Mouse (Mus musculus): ENCODE measurements around the gene Phf24. TPM values are rescaled to one million over a fixed set of nuclear protein-coding genes. Genes with fewer than 3 reads are reported as not detected.

Phf24 gene
- total and polyA plus RNA-seq, 2 experiments from 2014 or later, result 42.3 to 82.7 TPM

- Histone ChIP-seq H3K27me3 (ENCODE audit: insufficient read depth, low read length) (no peaks in the 10 kb centered on the region), H3K27ac (ENCODE audit: low read depth, low read length) (peak overlapping the region; percentile 76), H3K9me3 (ENCODE audit: low read length) (no peaks in the 10 kb centered on the region), H3K4me3 (ENCODE audit: low read depth, low read length) (peak overlapping the region; percentile 81), H3K4me1 (ENCODE audit: insufficient read depth) (peaks cover 21% of the 10 kb centered on the region; the same call in 1 of the 2 replicates), H3K36me3 (ENCODE audit: insufficient read depth) (peaks cover 43% of the 10 kb centered on the region), H3K4me2 (ENCODE audit: low read depth) (peak overlapping the region; percentile 96), H3K9ac (peak overlapping the region; percentile 99)
- no peak for ATAC-seq
- 4% methylated on average over 10 of the region's 10 CpGs for WGBS
- no peak for TF ChIP-seq CTCF (IDR thresholded peaks at IDR 0.05; ENCODE audit: low read depth)
- DNase-seq, result peak; percentile 62
These were observed 37.1 kb downstream of the Phf24 start for GRCm38 (mm10) chr4:42953435-42954094.

- DNase-seq (peak; percentile 86), ATAC-seq (no peak)
- peaks cover 49% of the 10 kb centered on the region for H3K36me3 ChIP-seq (ENCODE audit: insufficient read depth)
- H3K4me2 ChIP-seq (ENCODE audit: low read depth), result peak overlapping the region; percentile 96
- peaks cover 21% of the 10 kb centered on the region; the same call in 1 of the 2 replicates for H3K4me1 ChIP-seq (ENCODE audit: insufficient read depth)
- 0 out of 2 replicates have a peak overlapping the region, but pooled peaks have one; percentile 4 for H3K9ac ChIP-seq
- WGBS, result 5% methylated on average over 10 of the region's 10 CpGs
- peak overlapping the region; percentile 76 for H3K27ac ChIP-seq (ENCODE audit: low read depth, low read length)
- peak; percentile 94 for TF ChIP-seq CTCF (IDR thresholded peaks at IDR 0.05; ENCODE audit: low read depth)
- no peaks in the 10 kb centered on the region for H3K27me3 ChIP-seq (ENCODE audit: insufficient read depth, low read length)
- peak overlapping the region; percentile 81 for H3K4me3 ChIP-seq (ENCODE audit: low read depth, low read length)
- no peaks in the 10 kb centered on the region for H3K9me3 ChIP-seq (ENCODE audit: low read length)
These were observed 37.8 kb downstream of the Phf24 start for GRCm38 (mm10) chr4:42954297-42954696.

GRCm38 (mm10) chr4:42955200-42955599 is 38.7 kb downstream of the Phf24 start:
- H3K27ac ChIP-seq (ENCODE audit: low read depth, low read length), result no peak overlapping the region
- DNase-seq (no peak), ATAC-seq (no peak)
- WGBS, result 91% methylated on average over 3 of the region's 3 CpGs
- peaks cover 21% of the 10 kb centered on the region; the same call in 1 of the 2 replicates for H3K4me1 ChIP-seq (ENCODE audit: insufficient read depth)
- peaks cover 49% of the 10 kb centered on the region for H3K36me3 ChIP-seq (ENCODE audit: insufficient read depth)
- H3K4me3 ChIP-seq (ENCODE audit: low read depth, low read length), result no peak overlapping the region
- H3K4me2 ChIP-seq (ENCODE audit: low read depth), result no peak overlapping the region
- no peaks in the 10 kb centered on the region for H3K9me3 ChIP-seq (ENCODE audit: low read length)
- no peaks in the 10 kb centered on the region for H3K27me3 ChIP-seq (ENCODE audit: insufficient read depth, low read length)
- TF ChIP-seq CTCF (IDR thresholded peaks at IDR 0.05; ENCODE audit: low read depth), result no peak
- no peak overlapping the region for H3K9ac ChIP-seq

GRCm38 (mm10) chr4:42956581-42956980 is 40.1 kb downstream of the Phf24 start:
- no peak overlapping the region for H3K4me3 ChIP-seq (ENCODE audit: low read depth, low read length)
- peaks cover 21% of the 10 kb centered on the region; the same call in 1 of the 2 replicates for H3K4me1 ChIP-seq (ENCODE audit: insufficient read depth)
- H3K36me3 ChIP-seq (ENCODE audit: insufficient read depth), result peaks cover 49% of the 10 kb centered on the region
- DNase-seq, result no peak
- H3K27ac ChIP-seq (ENCODE audit: low read depth, low read length), result no peak overlapping the region
- no peak overlapping the region for H3K4me2 ChIP-seq (ENCODE audit: low read depth)
- no peak for TF ChIP-seq CTCF (IDR thresholded peaks at IDR 0.05; ENCODE audit: low read depth)
- WGBS, result 96% methylated on average over 17 of the region's 17 CpGs
- H3K27me3 ChIP-seq (ENCODE audit: insufficient read depth, low read length), result no peaks in the 10 kb centered on the region
- no peak overlapping the region for H3K9ac ChIP-seq
- no peak for ATAC-seq
- no peaks in the 10 kb centered on the region for H3K9me3 ChIP-seq (ENCODE audit: low read length)

GRCm38 (mm10) chr4:42957306-42957705 is 40.8 kb downstream of the Phf24 start:
- Histone ChIP-seq H3K27me3 (ENCODE audit: insufficient read depth, low read length) (no peaks in the 10 kb centered on the region), H3K9ac (no peak overlapping the region), H3K27ac (ENCODE audit: low read depth, low read length) (no peak overlapping the region), H3K4me1 (ENCODE audit: insufficient read depth) (peaks cover 19% of the 10 kb centered on the region; the same call in 1 of the 2 replicates), H3K9me3 (ENCODE audit: low read length) (no peaks in the 10 kb centered on the region), H3K4me2 (ENCODE audit: low read depth) (no peak overlapping the region), H3K36me3 (ENCODE audit: insufficient read depth) (peaks cover 49% of the 10 kb centered on the region), H3K4me3 (ENCODE audit: low read depth, low read length) (no peak overlapping the region)
- no peak for TF ChIP-seq CTCF (IDR thresholded peaks at IDR 0.05; ENCODE audit: low read depth)
- no peak for DNase-seq
- no peak for ATAC-seq
- WGBS, result 79% methylated on average over 11 of the region's 11 CpGs

- no peaks in the 10 kb centered on the region for H3K27me3 ChIP-seq (ENCODE audit: insufficient read depth, low read length)
- ATAC-seq, result no peak
- no peaks in the 10 kb centered on the region for H3K9me3 ChIP-seq (ENCODE audit: low read length)
- no peak overlapping the region for H3K4me3 ChIP-seq (ENCODE audit: low read depth, low read length)
- no peak overlapping the region for H3K9ac ChIP-seq
- no peak for TF ChIP-seq CTCF (IDR thresholded peaks at IDR 0.05; ENCODE audit: low read depth)
- no peak for DNase-seq
- no peak overlapping the region for H3K27ac ChIP-seq (ENCODE audit: low read depth, low read length)
- peaks cover 49% of the 10 kb centered on the region for H3K36me3 ChIP-seq (ENCODE audit: insufficient read depth)
- WGBS, result 87% methylated on average over 8 of the region's 8 CpGs
- H3K4me2 ChIP-seq (ENCODE audit: low read depth), result no peak overlapping the region
- H3K4me1 ChIP-seq (ENCODE audit: insufficient read depth), result peaks cover 12% of the 10 kb centered on the region; the same call in 1 of the 2 replicates
These were observed 41.5 kb downstream of the Phf24 start for GRCm38 (mm10) chr4:42957979-42958378.

GRCm38 (mm10) chr4:42958942-42959341 is 42.5 kb downstream of the Phf24 start:
- no peaks in the 10 kb centered on the region for H3K27me3 ChIP-seq (ENCODE audit: insufficient read depth, low read length)
- DNase-seq (peak; percentile 22), ATAC-seq (no peak)
- no peak for TF ChIP-seq CTCF (IDR thresholded peaks at IDR 0.05; ENCODE audit: low read depth)
- H3K9ac ChIP-seq, result no peak overlapping the region
- H3K4me1 ChIP-seq (ENCODE audit: insufficient read depth), result peaks cover 6% of the 10 kb centered on the region; the same call in 1 of the 2 replicates
- no peaks in the 10 kb centered on the region for H3K9me3 ChIP-seq (ENCODE audit: low read length)
- H3K4me3 ChIP-seq (ENCODE audit: low read depth, low read length), result no peak overlapping the region
- H3K36me3 ChIP-seq (ENCODE audit: insufficient read depth), result peaks cover 45% of the 10 kb centered on the region
- no peak overlapping the region for H3K27ac ChIP-seq (ENCODE audit: low read depth, low read length)
- H3K4me2 ChIP-seq (ENCODE audit: low read depth), result no peak overlapping the region
- WGBS, result 52% methylated on average over 8 of the region's 8 CpGs
